14 mouse cellular contexts compared by ENCODE assay signal in genomic region chr9:67115991-67116390, GRCm38 (mm10).
DNase-seq lines count a peak whose midpoint lies in the region; ATAC-seq lines count a peak whose summit lies in the region.
"Had no signal": no experiment of that assay in that cellular context is flagged by ENCODE, and none has a peak within 500 bp of the region (broad histone marks: within the 10 kb centered on the region; RNA-seq: fewer than 3 reads in every experiment).

No protein-coding gene starts in this region.

- peak overlapping the region; percentile 52 for H3K27ac ChIP-seq in heart, embryonic 15.5 days
- H3K27ac ChIP-seq in lung, embryonic 15.5 days: peak overlapping the region; percentile 79
- peak overlapping the region; percentile 78 for H3K27ac ChIP-seq in embryonic facial prominence, embryonic 13.5 days
- H3K27ac ChIP-seq in stomach, embryonic 14.5 days (ENCODE audit: low read length): peak overlapping the region; percentile 79
- H3K27ac ChIP-seq: forebrain, embryonic 12.5 days; macrophage had no signal

- peaks cover 11% of the 10 kb centered on the region for H3K4me1 ChIP-seq in heart, embryonic 15.5 days (replicated peaks)
- peaks cover 16% of the 10 kb centered on the region; the same call in 1 of the 2 replicates for H3K4me1 ChIP-seq in lung, embryonic 15.5 days
- peaks cover 29% of the 10 kb centered on the region for H3K4me1 ChIP-seq in embryonic facial prominence, embryonic 13.5 days
- peaks cover 23% of the 10 kb centered on the region for H3K4me1 ChIP-seq in stomach, embryonic 14.5 days (ENCODE audit: control insufficient read depth, insufficient read depth, low read length)

- peak; percentile 81 for ATAC-seq in heart, embryonic 15.5 days (replicated peaks; ENCODE audit: insufficient number of reproducible peaks, insufficient read depth, low FRiP score, low read depth)
- ATAC-seq in lung, embryonic 15.5 days (ENCODE audit: borderline replicate concordance, extremely low read depth, low FRiP score, low TSS enrichment): peak; percentile 85; the same call in 1 of the 2 replicates
- no peak for ATAC-seq in embryonic facial prominence, embryonic 13.5 days (ENCODE audit: insufficient number of reproducible peaks, insufficient read depth, low FRiP score, low TSS enrichment, low read depth)
- ATAC-seq in stomach, embryonic 14.5 days (ENCODE audit: insufficient number of reproducible peaks, insufficient read depth, low FRiP score, low read depth): peak; percentile 71; the same call in 1 of the 2 replicates

- H3K9ac ChIP-seq in heart, embryonic 15.5 days: no peak overlapping the region
- no peak overlapping the region for H3K9ac ChIP-seq in lung, embryonic 15.5 days
- H3K9ac ChIP-seq in embryonic facial prominence, embryonic 13.5 days: no peak overlapping the region
- no peak overlapping the region for H3K9ac ChIP-seq in stomach, embryonic 14.5 days (replicated peaks; ENCODE audit: low read depth, low read length)
- H3K9ac ChIP-seq: forebrain, embryonic 12.5 days; neural tube, embryonic 13.5 days had no signal

- no peaks in the 10 kb centered on the region for H3K9me3 ChIP-seq in heart, embryonic 15.5 days (replicated peaks)
- no peaks in the 10 kb centered on the region for H3K9me3 ChIP-seq in lung, embryonic 15.5 days
- no peaks in the 10 kb centered on the region for H3K9me3 ChIP-seq in embryonic facial prominence, embryonic 13.5 days
- H3K9me3 ChIP-seq in stomach, embryonic 14.5 days (ENCODE audit: control insufficient read depth, low read depth, low read length): no peaks in the 10 kb centered on the region
- H3K9me3 ChIP-seq: forebrain, embryonic 12.5 days; neural tube, embryonic 13.5 days had no signal

- H3K4me3 ChIP-seq in heart, embryonic 15.5 days: no peak overlapping the region
- H3K4me3 ChIP-seq in lung, embryonic 15.5 days: no peak overlapping the region
- H3K4me3 ChIP-seq in embryonic facial prominence, embryonic 13.5 days: no peak overlapping the region
- no peak overlapping the region for H3K4me3 ChIP-seq in stomach, embryonic 14.5 days (ENCODE audit: low read depth, low read length)
- H3K4me3 ChIP-seq: forebrain, embryonic 12.5 days; neural tube, embryonic 13.5 days had no signal

- DNase-seq in heart, postnatal 4 days: no peak
- DNase-seq in lung, adult 18-20 months: no peak
- DNase-seq in layer of hippocampus, adult 9-10 months (ENCODE audit: low spot score): no peak
- no peak for DNase-seq in T-cell, adult 2 months (ENCODE audit: low spot score)
- DNase-seq: cerebellum, adult 2 months; layer of hippocampus, postnatal 36 days; thymus, postnatal 14 days had no signal

- WGBS in heart, embryonic 15.5 days: 9% methylated on average over 2 of the region's 2 CpGs
- WGBS in lung, embryonic 15.5 days: 4% methylated on average over 2 of the region's 2 CpGs
- WGBS in embryonic facial prominence, embryonic 13.5 days: 13% methylated on average over 2 of the region's 2 CpGs
- 2% methylated on average over 2 of the region's 2 CpGs for WGBS in stomach, embryonic 14.5 days

- H3K27me3 ChIP-seq in heart, embryonic 15.5 days: no peaks in the 10 kb centered on the region
- H3K27me3 ChIP-seq in lung, embryonic 15.5 days: no peaks in the 10 kb centered on the region
- no peaks in the 10 kb centered on the region for H3K27me3 ChIP-seq in embryonic facial prominence, embryonic 13.5 days
- no peaks in the 10 kb centered on the region for H3K27me3 ChIP-seq in stomach, embryonic 14.5 days (ENCODE audit: control insufficient read depth, insufficient read depth, low read length)
- H3K27me3 ChIP-seq: forebrain, embryonic 12.5 days; neural tube, embryonic 13.5 days had no signal

- H3K4me2 ChIP-seq in heart, embryonic 15.5 days: no peak overlapping the region
- no peak overlapping the region for H3K4me2 ChIP-seq in lung, embryonic 15.5 days
- no peak overlapping the region for H3K4me2 ChIP-seq in embryonic facial prominence, embryonic 13.5 days
- no peak overlapping the region for H3K4me2 ChIP-seq in stomach, embryonic 14.5 days (replicated peaks; ENCODE audit: low read depth, low read length)
- H3K4me2 ChIP-seq: forebrain, embryonic 12.5 days; neural tube, embryonic 13.5 days had no signal

- H3K36me3 ChIP-seq in heart, embryonic 15.5 days: no peaks in the 10 kb centered on the region
- no peaks in the 10 kb centered on the region for H3K36me3 ChIP-seq in lung, embryonic 15.5 days
- no peaks in the 10 kb centered on the region for H3K36me3 ChIP-seq in embryonic facial prominence, embryonic 13.5 days
- H3K36me3 ChIP-seq in stomach, embryonic 14.5 days (ENCODE audit: control insufficient read depth, insufficient read depth, low read length): no peaks in the 10 kb centered on the region
- H3K36me3 ChIP-seq: forebrain, embryonic 12.5 days; neural tube, embryonic 13.5 days had no signal
